Mouse (Mus musculus): ENCODE data around the gene Thumpd3. TPM values are rescaled to one million over a fixed set of nuclear protein-coding genes. Genes with fewer than 3 reads are reported as not detected.

Gene Thumpd3
- polyA plus RNA-seq (2012; rRNA removed) = 4.8 and 5.8 TPM in 2 replicates

GRCm38 (mm10) chr6:113046041-113046975, at the start of gene Thumpd3:
Gene Thumpd3, plus strand, starts transcription at chr6:113046225.
- peak; percentile 96 for DNase-seq (ENCODE audit: low read depth in 1 of 2, low spot score in 2 of 2)
- no peaks in the 10 kb centered on the region for H3K27me3 ChIP-seq (ENCODE audit: control insufficient read depth, insufficient read depth, low read length)
- peaks cover 9% of the 10 kb centered on the region for H3K36me3 ChIP-seq (ENCODE audit: control insufficient read depth, insufficient read depth, low read length)
- peak within 1 kb of the TSS; percentile 95 for H3K4me3 ChIP-seq (ENCODE audit: extremely low read depth, insufficient read depth, insufficient read length)
- H3K27ac ChIP-seq (ENCODE audit: insufficient read depth, low read length) = peak within 1 kb of the TSS; percentile 95
- WGBS = 1% methylated on average over 59 of the region's 59 CpGs
- H3K4me1 ChIP-seq (ENCODE audit: control insufficient read depth, insufficient read depth, insufficient read length) = peaks cover 11% of the 10 kb centered on the region; the same call in 1 of the 2 replicates
- TF ChIP-seq CTCF (IDR thresholded peaks at IDR 0.05; ENCODE audit: extremely low read depth, insufficient read depth, insufficient read length, insufficient replicate concordance) (no peak), POLR2A (IDR thresholded peaks at IDR 0.05; ENCODE audit: low read depth, low read length) (peak; percentile 78)

- no peak overlapping the region for H3K27ac ChIP-seq (ENCODE audit: insufficient read depth, low read length)
- TF ChIP-seq POLR2A (IDR thresholded peaks at IDR 0.05; ENCODE audit: low read depth, low read length) (no peak), CTCF (IDR thresholded peaks at IDR 0.05; ENCODE audit: extremely low read depth, insufficient read depth, insufficient read length, insufficient replicate concordance) (no peak)
- no peak for DNase-seq (ENCODE audit: low read depth in 1 of 2, low spot score in 2 of 2)
- WGBS = 60% methylated on average over 2 of the region's 2 CpGs
- H3K27me3 ChIP-seq (ENCODE audit: control insufficient read depth, insufficient read depth, low read length) = no peaks in the 10 kb centered on the region
- no peaks in the 10 kb centered on the region for H3K36me3 ChIP-seq (ENCODE audit: control insufficient read depth, insufficient read depth, low read length)
- no peak overlapping the region for H3K4me3 ChIP-seq (ENCODE audit: extremely low read depth, insufficient read depth, insufficient read length)
- no peaks in the 10 kb centered on the region for H3K4me1 ChIP-seq (ENCODE audit: control insufficient read depth, insufficient read depth, insufficient read length)
These were observed 46.8 kb upstream of the Thumpd3 start for GRCm38 (mm10) chr6:112999199-112999598.

GRCm38 (mm10) chr6:113000666-113001287, 45.2 kb upstream of the Thumpd3 start:
- TF ChIP-seq POLR2A (IDR thresholded peaks at IDR 0.05; ENCODE audit: low read depth, low read length) (no peak), CTCF (IDR thresholded peaks at IDR 0.05; ENCODE audit: extremely low read depth, insufficient read depth, insufficient read length, insufficient replicate concordance) (peak; percentile 56; the same call in 1 of the 2 replicates)
- 33% methylated on average over 11 of the region's 11 CpGs for WGBS
- no peaks in the 10 kb centered on the region for H3K36me3 ChIP-seq (ENCODE audit: control insufficient read depth, insufficient read depth, low read length)
- H3K27me3 ChIP-seq (ENCODE audit: control insufficient read depth, insufficient read depth, low read length) = no peaks in the 10 kb centered on the region
- DNase-seq (ENCODE audit: low read depth in 1 of 2, low spot score in 2 of 2) = peak; percentile 32 to 68
- no peaks in the 10 kb centered on the region for H3K4me1 ChIP-seq (ENCODE audit: control insufficient read depth, insufficient read depth, insufficient read length)
- H3K4me3 ChIP-seq (ENCODE audit: extremely low read depth, insufficient read depth, insufficient read length) = no peak overlapping the region
- no peak overlapping the region for H3K27ac ChIP-seq (ENCODE audit: insufficient read depth, low read length)

GRCm38 (mm10) chr6:113001719-113002118, 44.3 kb upstream of the Thumpd3 start:
- Histone ChIP-seq H3K27ac (ENCODE audit: insufficient read depth, low read length) (no peak overlapping the region), H3K36me3 (ENCODE audit: control insufficient read depth, insufficient read depth, low read length) (no peaks in the 10 kb centered on the region), H3K4me1 (ENCODE audit: control insufficient read depth, insufficient read depth, insufficient read length) (no peaks in the 10 kb centered on the region), H3K4me3 (ENCODE audit: extremely low read depth, insufficient read depth, insufficient read length) (no peak overlapping the region), H3K27me3 (ENCODE audit: control insufficient read depth, insufficient read depth, low read length) (no peaks in the 10 kb centered on the region)
- no peak for DNase-seq (ENCODE audit: low read depth in 1 of 2, low spot score in 2 of 2)
- WGBS = 59% methylated on average over 12 of the region's 12 CpGs
- no peak for TF ChIP-seq CTCF (IDR thresholded peaks at IDR 0.05; ENCODE audit: extremely low read depth, insufficient read depth, insufficient read length, insufficient replicate concordance)
- no peak for TF ChIP-seq POLR2A (IDR thresholded peaks at IDR 0.05; ENCODE audit: low read depth, low read length)

GRCm38 (mm10) chr6:113003313-113004111, 42.5 kb upstream of the Thumpd3 start:
- no peaks in the 10 kb centered on the region for H3K27me3 ChIP-seq (ENCODE audit: control insufficient read depth, insufficient read depth, low read length)
- H3K27ac ChIP-seq (ENCODE audit: insufficient read depth, low read length) = no peak overlapping the region
- H3K4me1 ChIP-seq (ENCODE audit: control insufficient read depth, insufficient read depth, insufficient read length) = no peaks in the 10 kb centered on the region
- DNase-seq (ENCODE audit: low read depth in 1 of 2, low spot score in 2 of 2) = no peak
- H3K36me3 ChIP-seq (ENCODE audit: control insufficient read depth, insufficient read depth, low read length) = no peaks in the 10 kb centered on the region
- no peak overlapping the region for H3K4me3 ChIP-seq (ENCODE audit: extremely low read depth, insufficient read depth, insufficient read length)
- TF ChIP-seq CTCF (IDR thresholded peaks at IDR 0.05; ENCODE audit: extremely low read depth, insufficient read depth, insufficient read length, insufficient replicate concordance) (no peak), POLR2A (IDR thresholded peaks at IDR 0.05; ENCODE audit: low read depth, low read length) (no peak)
- 89% methylated on average over 10 of the region's 10 CpGs for WGBS

GRCm38 (mm10) chr6:113006833-113007232, 39.2 kb upstream of the Thumpd3 start:
- Histone ChIP-seq H3K27me3 (ENCODE audit: control insufficient read depth, insufficient read depth, low read length) (no peaks in the 10 kb centered on the region), H3K4me1 (ENCODE audit: control insufficient read depth, insufficient read depth, insufficient read length) (no peaks in the 10 kb centered on the region), H3K36me3 (ENCODE audit: control insufficient read depth, insufficient read depth, low read length) (no peaks in the 10 kb centered on the region), H3K27ac (ENCODE audit: insufficient read depth, low read length) (no peak overlapping the region), H3K4me3 (ENCODE audit: extremely low read depth, insufficient read depth, insufficient read length) (no peak overlapping the region)
- TF ChIP-seq CTCF (IDR thresholded peaks at IDR 0.05; ENCODE audit: extremely low read depth, insufficient read depth, insufficient read length, insufficient replicate concordance) (no peak), POLR2A (IDR thresholded peaks at IDR 0.05; ENCODE audit: low read depth, low read length) (no peak)
- no peak for DNase-seq (ENCODE audit: low read depth in 1 of 2, low spot score in 2 of 2)
- WGBS = 68% methylated on average over 2 of the region's 2 CpGs
